Mouse (Mus musculus) intestine, embryonic 15.5 days (tissue): Measurements from ENCODE around the gene Itgb7. TPM values are rescaled to one million over a fixed set of nuclear protein-coding genes. Genes with fewer than 3 reads are reported as not detected.

ENCODE experiments used
- ATAC-seq: fragments of 200-750 bp; cut with Nextera tagmentation; 2 replicates; pipeline ENCODE4 v1.8.0; 2017; ENCODE audit warnings: moderate TSS enrichment, moderate library complexity
- H3K27ac ChIP-seq: fragments of 300-500 bp; sonication (generic); 2 replicates; pipeline ENCODE4 v1.5.1; 2015; ENCODE audit warnings: mild to moderate bottlenecking, inconsistent platforms
- H3K27me3 ChIP-seq: fragments of 300-500 bp; sonication (generic); replicated peaks from 2 replicates; pipeline ENCODE4 v1.6.1; 2015; ENCODE audit warnings: inconsistent platforms
- H3K36me3 ChIP-seq: fragments of 300-500 bp; sonication (generic); 2 replicates; pipeline ENCODE4 v1.6.1; 2015; ENCODE audit warnings: inconsistent platforms
- H3K4me1 ChIP-seq: fragments of 300-500 bp; sonication (generic); replicated peaks from 2 replicates; pipeline ENCODE4 v1.6.1; 2015; ENCODE audit warnings: inconsistent platforms
- H3K4me2 ChIP-seq: fragments of 300-500 bp; sonication (generic); replicated peaks from 2 replicates; pipeline ENCODE4 v1.6.1; 2015; ENCODE audit warnings: mild to moderate bottlenecking, inconsistent platforms
- H3K4me3 ChIP-seq: fragments of 300-500 bp; sonication (generic); replicated peaks from 2 replicates; pipeline ENCODE4 v1.5.1; 2015; ENCODE audit warnings: inconsistent platforms
- H3K9ac ChIP-seq: fragments of 300-500 bp; sonication (generic); 2 replicates; pipeline ENCODE4 v1.6.1; 2015; ENCODE audit warnings: inconsistent platforms
- H3K9me3 ChIP-seq: fragments of 300-500 bp; sonication (generic); 2 replicates; pipeline ENCODE4 v1.6.1; 2016; ENCODE audit warnings: inconsistent platforms
- WGBS: fragments of 180-500 bp; shearing (Covaris S2); methylation state at CpG from one replicate; pipeline ENCODE4 v1.1.7; 2015; 5-methylcytosine and 5-hydroxymethylcytosine counted together
- polyA plus RNA-seq: library from polyadenylated mRNA; unstranded; fragments of >200 nt; fragmentation: Nextera tagmentation; extraction: Ambion mirVana; gene quantifications from 2 replicates; pipeline ENCODE4 v1.2.1, GENCODE M21; 2015

Gene Itgb7
- polyA plus RNA-seq, 1 experiment from 2014 or later: 12.9 TPM

DNA sequence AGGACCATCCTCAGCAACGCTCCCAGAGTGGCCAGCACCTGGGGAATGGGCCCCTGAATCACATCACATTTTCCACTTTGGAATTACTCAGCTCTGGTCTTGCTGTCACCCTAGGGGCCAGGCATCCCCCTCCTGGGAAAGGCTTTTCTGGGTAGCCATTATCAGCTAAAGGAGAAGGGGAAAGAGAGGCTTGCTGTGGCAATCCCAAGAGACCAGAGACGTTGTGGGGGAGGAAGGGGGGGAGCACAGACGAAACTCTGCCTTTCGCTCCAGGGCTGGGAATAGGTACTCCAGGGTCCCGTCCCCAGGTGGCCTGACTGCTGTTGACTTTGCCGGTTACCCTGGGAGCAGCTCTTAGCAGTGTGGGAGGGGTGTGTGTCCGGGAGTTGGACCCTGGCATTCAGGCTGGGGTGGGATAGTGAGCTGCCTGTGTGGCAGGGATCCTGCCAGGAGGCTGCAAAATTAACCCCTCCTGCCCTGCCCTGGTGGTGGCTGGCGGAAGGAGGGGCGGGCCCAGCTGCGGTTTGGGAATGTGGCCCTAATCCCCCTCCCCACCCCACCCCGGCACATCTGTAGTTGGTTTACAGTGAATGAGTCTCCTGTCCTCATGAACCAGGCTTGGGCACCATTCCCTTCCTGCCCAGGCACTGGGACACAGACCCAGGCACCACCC lies 27.0 kb upstream of the Itgb7 start:
- 0 out of 2 replicates have a peak overlapping the region, but pooled peaks have one; percentile 3 for H3K4me3 ChIP-seq
- 38% methylated on average over 11 of the region's 11 CpGs for WGBS
- H3K36me3 ChIP-seq: no peaks in the 10 kb centered on the region
- peaks cover 30% of the 10 kb centered on the region for H3K4me1 ChIP-seq
- no peak for ATAC-seq
- H3K9ac ChIP-seq: no peak overlapping the region
- no peaks in the 10 kb centered on the region for H3K9me3 ChIP-seq
- no peak overlapping the region for H3K27ac ChIP-seq
- 0 out of 2 replicates have a peak overlapping the region, but pooled peaks have one; percentile 94 for H3K4me2 ChIP-seq
- H3K27me3 ChIP-seq: 0 out of 2 replicates have a peak, but pooled peaks cover 5% of the 10 kb centered on the region

DNA sequence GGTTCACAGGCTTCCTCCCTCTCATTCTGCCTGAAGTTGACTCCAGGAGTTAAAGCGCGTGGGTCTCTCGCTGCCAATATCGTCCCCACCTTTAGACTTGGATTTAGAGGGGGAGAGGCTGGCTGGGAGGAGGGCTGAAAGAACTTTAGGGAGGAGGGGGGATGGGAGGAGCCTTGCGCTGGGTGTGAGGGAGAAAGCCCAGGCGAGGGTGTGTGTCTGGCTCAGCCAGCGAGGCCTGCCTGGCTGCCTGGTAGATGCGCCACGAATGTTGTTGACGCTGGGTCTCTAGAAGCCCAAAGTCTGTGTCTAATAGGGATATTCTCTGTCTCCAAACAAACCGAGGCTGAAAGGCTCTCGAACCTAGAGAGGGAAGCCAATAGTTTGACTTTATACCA lies 26.3 kb upstream of the Itgb7 start:
- Histone ChIP-seq H3K27ac (no peak overlapping the region), H3K4me2 (peak overlapping the region; percentile 94), H3K4me3 (peak overlapping the region; percentile 56; the same call in 1 of the 2 replicates), H3K9me3 (no peaks in the 10 kb centered on the region), H3K36me3 (no peaks in the 10 kb centered on the region), H3K27me3 (0 out of 2 replicates have a peak, but pooled peaks cover 5% of the 10 kb centered on the region), H3K9ac (0 out of 2 replicates have a peak overlapping the region, but pooled peaks have one; percentile 1), H3K4me1 (peaks cover 30% of the 10 kb centered on the region)
- ATAC-seq: peak; percentile 32; the same call in 1 of the 2 replicates
- WGBS: 15% methylated on average over 12 of the region's 12 CpGs

DNA sequence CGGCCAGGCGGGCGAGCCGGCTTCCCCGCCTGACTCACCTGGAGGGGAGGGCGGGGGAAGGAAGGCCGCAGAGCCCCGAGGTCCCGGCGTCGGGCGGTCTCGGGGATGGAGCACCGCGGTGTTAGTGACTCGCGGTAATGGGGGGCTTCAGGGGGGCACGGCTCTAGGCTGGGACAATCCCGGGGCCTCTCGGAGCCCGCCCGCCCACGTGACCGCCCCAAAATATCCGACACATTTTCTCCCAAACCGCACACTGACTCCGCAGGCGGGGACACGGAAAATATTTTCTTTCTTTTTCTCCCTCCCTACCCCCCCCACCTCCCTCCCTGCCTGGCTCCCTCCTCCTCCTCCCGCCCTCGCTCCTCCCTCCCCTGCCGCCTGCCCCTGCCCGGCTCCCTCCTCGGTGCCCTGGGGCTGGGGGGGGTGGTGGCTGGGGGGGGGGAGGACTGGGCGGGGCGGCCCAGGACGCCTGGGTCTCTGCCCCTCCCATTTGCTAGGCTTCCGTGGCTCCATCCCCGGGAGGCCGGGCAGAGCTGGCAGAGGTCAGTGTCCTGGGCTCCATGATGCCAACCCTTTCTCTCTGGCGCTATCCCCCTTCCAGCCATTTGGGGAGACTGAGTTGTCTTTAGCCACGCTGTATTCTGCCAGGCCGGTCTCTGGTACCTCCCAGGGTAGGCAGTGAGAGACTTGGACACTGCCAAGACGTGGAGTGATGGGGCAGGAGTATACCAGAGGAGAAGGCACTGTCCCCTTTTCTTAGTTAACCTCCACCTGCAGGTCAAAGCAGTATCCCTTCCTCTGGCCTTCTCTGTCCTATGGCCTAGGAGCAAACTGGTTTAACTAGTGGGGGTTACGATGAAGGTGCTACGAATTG lies 25.7 kb upstream of the Itgb7 start, which contains the start of gene Rarg:
Gene Rarg (minus strand): TSS at position 316 of the 874 bp plus-strand sequence.
- peak within 1 kb of the TSS; percentile 40; the same call in 1 of the 2 replicates for H3K27ac ChIP-seq
- WGBS: 2% methylated on average over 37 of the region's 46 CpGs

DNA sequence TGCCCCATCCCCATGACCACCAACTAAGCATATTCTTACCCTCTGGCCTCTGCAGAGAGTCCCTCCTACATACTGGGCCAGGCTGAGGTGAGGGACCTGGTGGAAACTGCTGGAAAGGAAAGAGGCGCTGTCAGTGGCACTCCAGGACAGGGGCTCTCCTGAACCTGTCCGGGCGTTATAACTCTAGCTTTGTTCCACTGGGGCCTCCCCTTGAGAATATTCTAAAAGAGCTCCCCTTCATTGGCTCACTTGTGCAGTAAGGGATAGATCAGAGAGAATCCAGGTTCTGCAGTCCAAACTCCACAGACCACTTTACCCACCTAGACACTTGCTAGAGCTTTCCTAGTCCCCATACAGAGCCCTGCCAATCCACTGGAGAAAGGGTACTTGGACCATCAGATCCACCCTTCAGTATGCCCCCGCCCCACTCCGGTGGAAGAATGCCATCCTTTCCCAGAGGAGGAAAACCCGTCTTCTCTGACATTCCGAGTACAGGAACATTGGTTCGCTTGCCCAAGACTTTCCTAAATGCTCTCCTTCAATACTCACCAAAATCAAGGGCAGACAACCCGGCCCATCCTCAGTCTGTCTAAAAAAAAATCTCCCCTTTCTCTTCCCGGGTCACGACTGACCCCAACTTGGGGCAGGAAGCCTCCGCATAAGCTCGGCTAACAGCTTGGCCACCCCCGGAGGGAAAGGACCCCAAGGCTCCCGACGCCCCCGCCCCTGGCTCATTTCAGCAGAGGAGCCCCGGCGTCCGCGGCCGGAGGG lies 24.9 kb upstream of the Itgb7 start:
- WGBS: 13% methylated on average over 22 of the region's 22 CpGs
- Histone ChIP-seq H3K27ac (peak overlapping the region; percentile 40; the same call in 1 of the 2 replicates), H3K9me3 (no peaks in the 10 kb centered on the region), H3K36me3 (no peaks in the 10 kb centered on the region), H3K27me3 (0 out of 2 replicates have a peak, but pooled peaks cover 5% of the 10 kb centered on the region), H3K4me2 (peak overlapping the region; percentile 94), H3K9ac (peak overlapping the region; percentile 64), H3K4me3 (peak overlapping the region; percentile 56), H3K4me1 (peaks cover 30% of the 10 kb centered on the region)
- ATAC-seq: no peak

More for the DNA sequence above, 25.7 kb upstream of the Itgb7 start, which contains the start of gene Rarg:
- peak within 1 kb of the TSS; percentile 94 for H3K4me2 ChIP-seq
- H3K27me3 ChIP-seq: 0 out of 2 replicates have a peak, but pooled peaks cover 5% of the 10 kb centered on the region
- peak; percentile 65 for ATAC-seq
- no peaks in the 10 kb centered on the region for H3K36me3 ChIP-seq
- peak within 1 kb of the TSS; percentile 56 for H3K4me3 ChIP-seq
- peak within 1 kb of the TSS; percentile 64 for H3K9ac ChIP-seq
- no peaks in the 10 kb centered on the region for H3K9me3 ChIP-seq
- H3K4me1 ChIP-seq: peaks cover 30% of the 10 kb centered on the region

DNA sequence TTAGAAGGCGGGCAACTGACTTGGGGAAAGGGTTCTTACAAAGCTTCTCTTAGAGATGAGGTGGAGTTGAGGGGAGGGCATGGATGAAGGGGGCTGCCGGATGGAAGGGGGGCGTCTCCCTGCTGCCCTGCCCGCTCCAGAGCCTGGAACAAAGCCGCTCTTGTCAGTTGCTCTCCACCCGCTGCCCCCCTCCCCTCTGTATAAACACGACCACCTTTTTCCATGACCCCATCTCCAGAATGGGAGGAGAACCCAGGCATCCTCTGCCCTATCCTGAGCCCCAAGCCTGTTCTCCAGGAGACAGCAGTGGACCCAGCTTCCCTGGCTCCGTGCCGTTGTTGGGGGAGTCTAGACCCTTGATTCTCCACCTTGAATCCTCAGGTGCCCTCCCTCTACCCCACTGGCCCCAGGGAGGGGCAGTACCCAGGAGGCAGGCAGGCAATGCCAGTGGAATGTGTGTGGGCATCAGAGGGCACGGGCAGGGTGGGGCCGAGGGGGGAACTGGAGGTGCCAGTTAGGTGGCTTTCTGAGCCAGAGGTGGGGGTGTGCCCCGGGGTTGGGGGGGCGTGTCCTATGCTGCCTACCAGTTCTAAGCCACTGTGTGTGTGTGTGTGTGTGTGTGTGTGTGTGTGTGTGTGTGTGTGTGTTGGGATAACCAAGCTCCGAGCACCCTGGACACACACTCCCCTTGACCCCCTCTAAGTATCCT lies 24.0 kb upstream of the Itgb7 start:
- Histone ChIP-seq H3K9me3 (no peaks in the 10 kb centered on the region), H3K36me3 (no peaks in the 10 kb centered on the region), H3K4me1 (peaks cover 30% of the 10 kb centered on the region), H3K4me2 (peak overlapping the region; percentile 9; the same call in 1 of the 2 replicates), H3K27me3 (0 out of 2 replicates have a peak, but pooled peaks cover 5% of the 10 kb centered on the region), H3K4me3 (no peak overlapping the region), H3K27ac (no peak overlapping the region), H3K9ac (no peak overlapping the region)
- WGBS: 57% methylated on average over 14 of the region's 14 CpGs
- ATAC-seq: no peak

DNA sequence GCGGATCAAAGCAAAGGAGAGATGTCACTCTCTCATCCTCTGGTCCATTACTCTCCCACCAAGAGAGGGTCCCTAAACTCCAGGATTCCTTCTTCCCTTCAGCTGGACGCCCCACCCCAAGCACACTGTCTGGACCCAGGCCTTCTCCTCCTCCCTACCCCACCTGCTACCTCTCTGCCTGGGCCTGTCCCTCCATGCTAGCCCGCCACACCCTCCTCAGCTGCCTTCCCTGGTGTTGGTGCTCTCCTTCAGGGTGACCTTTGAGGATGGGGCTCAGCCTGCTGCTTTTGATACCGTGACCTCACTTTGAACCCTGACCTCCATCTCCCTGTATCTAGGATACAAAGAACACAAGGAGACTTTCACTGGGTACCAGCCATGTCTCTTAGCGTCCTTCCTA lies 18.8 kb upstream of the Itgb7 start:
- H3K27ac ChIP-seq: no peak overlapping the region
- peaks cover 28% of the 10 kb centered on the region for H3K4me1 ChIP-seq
- H3K9ac ChIP-seq: no peak overlapping the region
- no peaks in the 10 kb centered on the region for H3K9me3 ChIP-seq
- H3K27me3 ChIP-seq: no peaks in the 10 kb centered on the region
- no peak for ATAC-seq
- no peak overlapping the region for H3K4me3 ChIP-seq
- 70% methylated on average over 5 of the region's 5 CpGs for WGBS
- H3K36me3 ChIP-seq: no peaks in the 10 kb centered on the region
- no peak overlapping the region for H3K4me2 ChIP-seq

DNA sequence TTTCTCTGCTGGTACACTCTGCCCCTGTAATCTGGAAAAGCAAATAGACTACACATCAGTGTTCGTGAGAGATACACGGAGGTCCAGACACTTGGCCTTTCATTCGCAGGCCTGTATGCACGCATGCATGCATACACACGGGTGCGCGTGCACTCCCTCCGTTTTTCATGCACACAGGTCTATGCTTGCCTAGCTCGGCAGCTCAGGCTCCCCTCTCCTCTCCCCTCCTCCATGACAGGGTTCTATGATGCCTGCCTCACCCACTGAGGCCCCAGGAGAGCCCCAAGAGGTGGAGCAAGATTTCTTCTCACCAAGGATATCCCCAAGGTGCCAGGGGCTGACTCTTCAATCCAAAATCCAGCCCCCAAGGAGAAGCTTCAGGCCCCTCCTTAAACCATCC lies 18.2 kb upstream of the Itgb7 start:
- Histone ChIP-seq H3K4me3 (no peak overlapping the region), H3K4me2 (0 out of 2 replicates have a peak overlapping the region, but pooled peaks have one; percentile 96), H3K27ac (no peak overlapping the region)

DNA sequence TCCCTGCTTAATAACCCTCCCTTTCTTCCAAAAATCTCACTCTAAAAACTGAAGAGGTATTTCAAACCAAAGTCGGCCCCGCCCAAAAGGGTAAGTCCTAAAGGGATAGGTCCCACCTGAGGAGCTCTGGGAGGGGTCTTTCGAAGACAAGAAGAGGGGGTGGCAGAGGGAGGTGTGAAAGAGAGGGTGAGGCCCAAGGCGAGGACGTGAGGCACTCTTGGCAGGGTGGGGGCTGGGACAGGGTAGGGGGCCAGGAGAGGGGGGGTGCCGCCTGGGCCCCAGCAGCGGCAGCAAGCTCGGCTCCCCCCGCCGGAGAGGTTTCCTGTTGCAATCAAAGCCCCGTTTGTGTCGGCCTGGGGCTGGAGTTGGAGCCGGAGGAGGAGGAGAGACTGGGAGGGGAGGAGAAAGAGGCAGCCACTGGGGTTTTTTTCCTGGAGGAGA lies 17.5 kb upstream of the Itgb7 start:
- peak overlapping the region; percentile 32; the same call in 1 of the 2 replicates for H3K9ac ChIP-seq
- H3K4me1 ChIP-seq: peaks cover 37% of the 10 kb centered on the region
- no peaks in the 10 kb centered on the region for H3K36me3 ChIP-seq
- H3K27me3 ChIP-seq: no peaks in the 10 kb centered on the region
- 11% methylated on average over 13 of the region's 13 CpGs for WGBS
- H3K27ac ChIP-seq: peak overlapping the region; percentile 98
- H3K4me3 ChIP-seq: peak overlapping the region; percentile 11; the same call in 1 of the 2 replicates
- peak overlapping the region; percentile 96 for H3K4me2 ChIP-seq
- no peaks in the 10 kb centered on the region for H3K9me3 ChIP-seq
- no peak for ATAC-seq

More for the DNA sequence above, 18.2 kb upstream of the Itgb7 start:
- Histone ChIP-seq H3K27me3 (no peaks in the 10 kb centered on the region), H3K4me1 (peaks cover 31% of the 10 kb centered on the region), H3K36me3 (no peaks in the 10 kb centered on the region), H3K9ac (no peak overlapping the region), H3K9me3 (no peaks in the 10 kb centered on the region)
- ATAC-seq: no peak
- WGBS: 43% methylated on average over 9 of the region's 9 CpGs

DNA sequence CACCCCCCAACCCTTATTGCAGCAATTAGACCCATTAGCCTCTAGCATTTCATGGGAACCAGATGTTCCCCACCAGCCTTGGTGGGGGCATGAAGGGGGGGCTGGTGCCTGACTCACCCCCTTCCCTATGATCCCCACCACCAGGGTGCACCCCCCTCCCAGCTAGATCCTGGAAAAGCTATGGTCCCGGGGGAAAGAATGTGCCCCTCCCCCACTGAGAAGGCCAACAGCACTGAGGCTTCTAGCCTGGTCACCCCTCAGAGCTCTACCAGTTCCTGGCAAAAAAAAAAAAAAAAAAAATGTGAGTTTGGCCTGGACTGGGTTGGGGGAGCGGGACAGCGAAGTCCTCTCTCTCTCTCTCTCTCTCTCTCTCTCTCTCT lies 17.1 kb upstream of the Itgb7 start:
- no peaks in the 10 kb centered on the region for H3K9me3 ChIP-seq
- H3K27me3 ChIP-seq: no peaks in the 10 kb centered on the region
- no peak for ATAC-seq
- H3K4me2 ChIP-seq: peak overlapping the region; percentile 96
- H3K27ac ChIP-seq: peak overlapping the region; percentile 98
- H3K9ac ChIP-seq: no peak overlapping the region
- 7% methylated on average over 3 of the region's 3 CpGs for WGBS
- no peaks in the 10 kb centered on the region for H3K36me3 ChIP-seq
- peaks cover 42% of the 10 kb centered on the region for H3K4me1 ChIP-seq
- no peak overlapping the region for H3K4me3 ChIP-seq

DNA sequence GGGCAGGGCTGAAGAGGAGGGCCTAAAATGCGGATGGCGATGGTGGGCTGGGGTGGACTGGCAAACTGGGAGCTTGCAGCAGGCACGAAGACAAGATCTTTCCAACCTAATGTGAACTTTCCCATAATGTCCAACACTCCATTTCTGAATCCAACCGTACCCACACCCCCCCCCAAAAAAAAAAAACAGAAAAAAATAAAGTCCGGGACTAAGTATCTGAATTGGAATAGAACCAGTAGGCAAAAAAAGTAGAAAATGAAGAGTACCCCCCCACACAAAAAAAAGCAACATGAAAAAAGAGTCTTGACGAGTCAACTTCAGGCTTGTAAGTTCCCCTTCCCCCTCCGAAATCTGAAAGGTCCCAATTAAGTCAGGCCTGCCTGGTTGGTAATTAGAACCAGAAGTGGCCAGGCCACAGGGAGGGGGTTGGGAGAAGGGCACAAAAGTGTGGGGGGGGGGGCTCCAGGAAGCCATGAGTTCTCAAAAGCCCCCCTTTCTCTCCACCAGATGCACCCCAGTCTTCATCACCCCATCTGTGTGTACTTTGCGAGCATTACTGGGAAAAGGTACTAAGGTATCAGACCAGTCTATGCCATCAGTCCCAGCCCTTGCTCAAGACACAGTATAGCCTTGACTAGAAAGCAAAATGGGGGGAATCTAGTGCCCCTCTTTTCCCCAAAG lies 16.5 kb upstream of the Itgb7 start:
- Histone ChIP-seq H3K4me2 (peak overlapping the region; percentile 96), H3K4me1 (peaks cover 47% of the 10 kb centered on the region), H3K9me3 (no peaks in the 10 kb centered on the region), H3K36me3 (no peaks in the 10 kb centered on the region), H3K27ac (peak overlapping the region; percentile 98), H3K27me3 (no peaks in the 10 kb centered on the region), H3K9ac (peak overlapping the region; percentile 71), H3K4me3 (peak overlapping the region; percentile 53)
- 20% methylated on average over 8 of the region's 8 CpGs for WGBS
- no peak for ATAC-seq
